Mouse (Mus musculus): ENCODE results near the gene Gltpd2.
A peak's percentile ranks its signal among the peaks of the same experiment; 100 is the strongest.
"Not testable (repeated sequence)": the region's sequence is repeated elsewhere in the genome, so short reads cannot be mapped to it uniquely, and the experiment has no call there.

Gltpd2 gene

DNA sequence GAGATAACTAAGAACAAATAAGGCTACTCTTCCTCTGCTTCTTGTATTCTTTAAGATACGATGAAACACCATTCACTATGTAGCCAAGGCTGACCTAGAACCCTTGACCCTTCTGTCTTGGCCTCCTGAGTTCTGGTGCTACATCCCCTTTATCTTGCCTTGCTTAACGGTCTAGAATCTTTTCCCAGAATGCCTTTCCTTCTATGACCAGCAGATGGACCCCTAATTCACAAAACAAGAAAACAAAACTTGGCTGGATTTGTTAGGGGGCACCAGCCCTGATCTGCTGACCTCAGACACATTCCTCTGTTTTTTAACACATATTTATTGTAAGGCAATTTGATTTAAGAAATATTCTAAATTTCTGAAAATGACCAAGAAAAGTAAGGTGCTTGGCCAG, 2.6 kb upstream of the Gltpd2 start:
- peak; percentile 63 for DNase-seq (ENCODE audit: low spot score)

DNA sequence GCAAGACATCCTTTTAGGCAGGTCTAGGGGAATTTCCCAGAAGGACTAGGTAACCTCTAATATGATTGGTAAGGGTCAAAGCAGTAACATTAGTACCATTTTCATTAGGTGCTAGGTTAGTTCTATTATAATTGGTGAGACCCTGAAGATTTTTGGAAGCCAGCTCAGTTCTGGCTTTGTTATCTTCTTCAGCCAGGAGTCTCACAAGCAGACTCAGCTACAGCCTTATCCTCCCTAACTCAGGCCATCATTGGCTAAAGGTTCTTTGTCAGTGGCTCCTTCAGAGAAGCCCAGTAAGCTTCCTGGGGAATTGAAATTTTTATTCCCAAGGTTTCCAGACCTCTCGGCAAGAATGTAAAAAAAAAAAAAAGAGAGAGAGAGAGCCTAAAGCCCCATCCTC, 560 bp upstream of the Gltpd2 start:
- DNase-seq (ENCODE audit: low spot score), result no peak

DNA sequence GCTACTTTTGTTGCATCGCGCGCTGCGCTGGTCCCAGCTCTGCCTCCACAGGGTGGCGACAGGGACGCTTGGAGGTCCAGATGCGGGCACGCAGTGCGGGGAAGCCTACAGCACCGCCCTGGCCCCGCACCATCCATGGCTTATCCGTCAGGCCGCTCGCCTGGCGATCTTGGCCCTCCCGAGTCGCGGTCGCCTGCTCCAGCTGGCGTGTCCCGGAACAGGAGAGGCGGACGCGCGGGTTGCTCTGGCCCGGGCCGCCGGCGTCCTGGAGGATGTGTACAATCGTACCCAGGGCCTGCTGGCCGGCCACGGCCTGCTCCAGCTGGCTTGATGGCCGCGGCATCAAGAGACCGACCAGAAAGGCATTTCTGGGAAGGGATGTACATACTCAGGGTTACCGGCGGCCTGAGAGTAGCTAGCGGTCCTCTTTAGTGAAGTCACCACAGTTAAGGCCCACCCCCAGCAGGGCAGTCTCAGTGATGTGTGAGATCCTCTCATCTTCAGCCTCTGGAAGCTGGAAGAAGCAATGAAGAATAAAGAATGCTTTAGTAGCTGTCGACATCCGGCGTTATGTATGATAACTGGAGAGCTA, 1.3 kb downstream of the Gltpd2 start:
- peak; percentile 64 for DNase-seq (ENCODE audit: low spot score)

DNA sequence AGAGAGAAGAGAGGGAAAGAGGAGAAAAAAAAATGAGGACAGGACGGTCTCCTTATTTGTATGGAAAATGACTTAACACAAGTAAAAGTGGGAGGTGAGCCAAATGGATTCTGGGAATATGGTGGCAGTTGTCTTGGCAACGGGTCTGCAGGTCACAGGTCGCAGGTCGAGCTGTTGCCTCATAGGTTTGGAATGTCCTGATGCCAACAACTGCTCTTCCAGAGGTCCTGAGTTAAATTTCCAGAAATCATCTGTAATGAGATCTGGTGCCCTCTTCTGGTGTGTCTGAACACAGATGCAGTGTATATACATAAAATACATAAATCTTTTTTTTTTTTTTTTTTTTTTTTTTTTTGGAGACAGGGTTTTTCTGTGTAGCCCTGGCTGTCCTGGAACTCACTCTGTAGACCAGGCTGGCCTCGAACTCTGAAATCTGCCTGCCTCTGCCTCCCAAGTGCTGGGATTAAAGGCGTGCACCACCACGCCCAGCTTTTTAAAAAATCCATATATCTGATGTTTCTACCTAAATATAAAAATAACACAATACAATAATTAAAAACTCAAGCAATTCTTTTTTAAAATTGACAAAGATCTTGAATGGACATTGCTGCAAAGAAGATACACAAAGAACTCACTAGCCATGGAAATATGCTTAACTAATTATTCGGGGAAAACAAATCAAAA, 4.5 kb downstream of the Gltpd2 start:
- DNase-seq (ENCODE audit: low spot score), result peak; percentile 76

- no peak for DNase-seq (ENCODE audit: low spot score)
Measured at GRCm38 (mm10) chr11:70524782-70525181, 5.8 kb downstream of the Gltpd2 start.

GRCm38 (mm10) chr11:70525184-70525678, 6.2 kb downstream of the Gltpd2 start, which contains the start of gene Psmb6:
Gene Psmb6, plus strand, starts transcription at chr11:70525367.
- peak; percentile 95 for DNase-seq (ENCODE audit: low spot score)

DNA sequence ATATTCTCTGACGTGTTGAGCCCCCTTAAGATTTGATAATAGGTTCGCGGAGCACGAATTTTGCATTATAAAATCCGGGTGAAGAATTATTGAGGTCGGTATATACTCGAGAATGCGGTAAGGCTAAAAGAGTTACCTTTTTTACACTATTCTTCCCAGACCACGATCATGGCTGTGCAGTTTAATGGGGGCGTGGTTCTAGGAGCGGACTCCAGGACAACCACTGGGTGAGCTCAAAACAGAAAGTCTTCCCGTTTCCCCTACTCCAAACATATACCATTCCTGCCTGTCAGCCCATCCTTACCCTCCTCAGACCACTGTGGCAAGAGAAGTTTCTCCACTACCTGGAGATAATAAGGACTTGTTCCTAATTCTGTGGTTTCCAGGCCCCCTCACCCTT, 6.7 kb downstream of the Gltpd2 start:
- DNase-seq (ENCODE audit: low spot score), result no peak

DNA sequence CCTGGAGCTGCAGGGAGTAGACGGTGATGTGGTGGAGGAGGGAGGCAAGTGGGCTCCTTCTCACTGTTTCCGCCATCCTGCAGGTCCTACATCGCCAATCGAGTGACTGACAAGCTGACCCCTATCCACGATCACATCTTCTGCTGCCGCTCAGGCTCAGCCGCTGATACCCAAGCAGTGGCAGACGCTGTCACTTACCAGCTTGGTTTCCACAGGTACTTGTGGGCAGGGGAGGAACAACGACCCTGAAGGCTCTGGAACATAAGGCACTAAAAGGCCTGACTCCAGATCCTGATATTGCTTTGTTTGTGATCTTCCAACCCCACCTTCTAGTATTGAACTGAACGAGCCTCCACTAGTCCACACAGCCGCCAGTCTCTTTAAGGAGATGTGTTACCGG, 7.2 kb downstream of the Gltpd2 start:
- DNase-seq (ENCODE audit: low spot score), result no peak

DNA sequence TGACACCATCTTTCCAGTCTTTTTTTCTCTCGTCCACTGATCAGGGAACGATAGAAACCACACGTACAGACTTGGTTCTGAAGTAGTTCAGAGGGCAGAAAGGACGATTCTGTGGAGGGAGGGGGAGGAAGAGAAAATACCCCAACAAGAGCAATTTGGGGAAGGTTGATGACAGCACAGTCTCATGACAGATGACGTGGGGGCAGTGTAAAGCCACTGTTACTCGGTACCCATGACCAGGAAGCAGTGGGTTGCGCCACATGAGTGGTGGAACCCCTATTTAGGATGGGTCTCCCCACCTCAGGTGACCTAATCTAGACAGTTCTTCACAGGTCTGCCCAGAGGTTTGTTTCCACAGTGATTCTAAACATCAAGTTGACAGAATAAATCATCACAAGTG, 9.6 kb downstream of the Gltpd2 start:
- no peak for DNase-seq (ENCODE audit: low spot score)

DNA sequence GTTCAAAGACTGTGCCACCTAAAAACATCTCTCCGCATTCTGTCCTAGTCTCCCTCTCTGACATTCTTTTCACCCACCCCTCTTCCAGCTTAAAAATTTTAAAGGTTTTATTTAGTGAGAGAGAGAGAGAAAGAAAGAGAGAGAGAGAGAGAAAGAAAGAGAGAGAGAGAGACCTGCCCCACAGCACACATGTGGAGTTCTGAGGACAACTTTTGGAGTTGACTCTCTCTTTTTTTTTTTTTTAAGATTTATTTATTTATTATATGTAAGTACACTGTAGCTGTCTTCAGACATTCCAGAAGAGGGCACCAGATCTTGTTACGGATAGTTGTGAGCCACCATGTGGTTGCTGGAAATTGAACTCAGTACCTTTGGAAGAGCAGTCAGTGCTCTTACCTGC, 12.1 kb downstream of the Gltpd2 start:
- DNase-seq (ENCODE audit: low spot score), result not testable (repeated sequence)

GRCm38 (mm10) chr11:70532839-70533238, 13.8 kb downstream of the Gltpd2 start, which contains the start of gene Gm40193:
Gene Gm40193, minus strand, starts transcription at chr11:70532939.
- no peak for DNase-seq (ENCODE audit: low spot score)

- DNase-seq (ENCODE audit: low spot score), result no peak
Measured at GRCm38 (mm10) chr11:70539423-70539822, 20.4 kb downstream of the Gltpd2 start.

DNA sequence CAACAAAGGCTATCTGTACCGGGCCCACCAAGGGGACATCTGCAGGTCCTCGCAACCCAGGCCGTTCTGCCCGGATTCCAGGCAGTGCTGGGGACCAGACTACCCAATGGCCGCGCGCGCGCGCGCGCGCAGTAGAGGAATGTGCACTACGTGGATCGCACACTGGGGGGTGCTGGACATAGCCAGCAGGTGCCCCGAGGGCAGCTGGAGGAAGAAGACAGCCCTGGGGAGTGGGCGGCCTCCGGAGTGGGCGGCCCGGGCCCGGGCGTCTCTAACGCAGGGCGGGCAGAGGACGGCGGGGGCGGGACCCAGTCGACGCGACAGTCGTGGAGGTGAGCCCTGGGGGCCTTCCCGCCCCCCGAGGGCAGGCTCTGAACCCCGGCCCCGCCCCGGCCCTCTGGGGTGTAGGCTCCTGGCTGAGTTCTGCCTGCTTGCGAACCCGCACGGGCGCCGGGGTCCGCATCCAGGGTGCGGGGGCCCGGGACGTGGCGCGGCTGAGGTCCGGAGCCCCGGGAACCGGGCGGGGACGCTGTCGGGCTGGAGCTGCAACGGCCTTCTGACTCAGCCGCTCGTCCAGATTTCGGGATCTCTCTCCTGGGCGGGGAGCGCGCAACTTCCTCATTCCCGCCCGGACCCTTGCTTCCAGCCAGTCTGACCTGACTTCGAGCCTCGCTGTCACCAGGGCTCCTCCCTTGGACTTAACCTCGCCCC, 21.0 kb downstream of the Gltpd2 start, which contains the start of gene Pld2:
TSS of gene Pld2 (plus strand) at position 188 of the 711 bp plus-strand sequence.
- peak; percentile 93 for DNase-seq (ENCODE audit: low spot score)

DNA sequence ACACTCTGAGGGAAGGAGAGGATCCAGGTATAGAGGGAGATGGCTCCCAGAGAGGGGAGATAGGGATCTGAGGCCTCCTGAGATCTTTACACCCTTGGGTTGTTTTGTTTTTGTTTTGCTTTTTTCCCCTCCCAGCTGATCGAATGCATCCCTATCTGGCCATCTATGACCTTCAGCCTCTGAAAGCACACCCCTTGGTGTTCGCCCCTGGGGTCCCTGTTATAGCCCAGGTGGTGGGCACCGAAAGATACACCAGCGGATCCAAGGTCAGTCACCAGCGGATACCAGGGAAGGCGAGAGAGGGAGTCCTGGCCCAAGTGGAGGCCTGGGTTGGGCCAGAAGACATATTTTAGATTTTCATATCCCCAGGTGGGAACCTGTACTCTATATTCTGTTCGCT, 21.9 kb downstream of the Gltpd2 start:
- no peak for DNase-seq (ENCODE audit: low spot score)

GRCm38 (mm10) chr11:70541415-70541814, 22.4 kb downstream of the Gltpd2 start:
- DNase-seq (ENCODE audit: low spot score), result no peak

GRCm38 (mm10) chr11:70544496-70544895, 25.5 kb downstream of the Gltpd2 start:
- no peak for DNase-seq (ENCODE audit: low spot score)

DNA sequence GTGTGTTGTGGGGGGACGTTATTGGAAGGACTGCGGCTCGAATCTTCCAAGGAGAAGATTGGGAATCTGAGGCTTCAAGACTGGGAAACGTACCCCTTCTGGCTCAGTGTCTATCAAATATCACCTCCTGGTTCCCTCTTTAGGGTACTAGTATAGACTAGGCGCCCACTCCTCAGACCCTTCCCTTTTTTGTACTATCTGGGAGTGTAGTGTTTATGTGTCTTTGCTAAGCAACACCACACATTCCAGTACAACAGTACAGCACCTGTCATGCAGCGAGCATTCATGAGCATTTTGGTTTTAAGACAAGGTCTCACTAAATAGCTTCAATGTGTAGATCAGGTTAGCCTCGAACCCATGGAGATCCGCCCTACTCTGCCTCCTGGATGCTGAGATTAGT, 32.5 kb downstream of the Gltpd2 start:
- no peak for DNase-seq (ENCODE audit: low spot score)

DNA sequence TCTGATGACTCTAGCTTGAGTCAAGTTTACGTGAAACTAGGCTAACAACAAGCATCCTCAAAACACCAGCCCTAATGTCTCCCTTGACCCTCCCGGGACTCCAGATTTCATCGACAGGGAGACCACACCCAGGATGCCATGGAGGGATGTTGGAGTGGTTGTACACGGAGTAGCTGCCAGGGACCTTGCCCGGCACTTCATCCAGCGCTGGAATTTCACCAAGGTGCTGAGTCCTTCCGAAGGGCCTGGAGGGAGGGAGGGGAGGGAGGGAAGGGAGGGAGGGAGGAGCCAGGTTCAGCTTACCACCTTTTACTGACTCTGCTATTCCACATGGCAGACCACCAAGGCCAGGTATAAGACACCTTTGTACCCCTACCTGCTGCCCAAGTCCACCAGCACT, 34.9 kb downstream of the Gltpd2 start:
- DNase-seq (ENCODE audit: low spot score), result no peak

GRCm38 (mm10) chr11:70557545-70557944, 38.5 kb downstream of the Gltpd2 start:
- DNase-seq (ENCODE audit: low spot score), result no peak

DNA sequence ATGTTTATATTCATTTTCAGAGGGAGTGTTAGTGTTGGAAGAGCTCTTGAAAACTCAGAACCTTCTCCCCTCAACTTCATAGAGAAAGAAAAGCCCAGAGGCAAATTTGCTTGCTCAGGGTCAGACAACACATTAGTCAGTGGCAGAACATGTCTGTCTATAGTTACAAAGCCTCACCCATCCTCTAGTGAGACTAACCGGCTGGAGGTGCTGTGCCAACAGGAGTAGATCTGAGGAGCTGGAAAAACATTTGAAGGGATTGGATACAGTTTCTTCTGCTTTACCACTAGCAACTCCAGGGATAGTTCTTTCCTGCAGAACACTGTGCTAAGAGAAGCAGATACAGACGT, 42.9 kb downstream of the Gltpd2 start:
- DNase-seq (ENCODE audit: low spot score), result no peak

DNA sequence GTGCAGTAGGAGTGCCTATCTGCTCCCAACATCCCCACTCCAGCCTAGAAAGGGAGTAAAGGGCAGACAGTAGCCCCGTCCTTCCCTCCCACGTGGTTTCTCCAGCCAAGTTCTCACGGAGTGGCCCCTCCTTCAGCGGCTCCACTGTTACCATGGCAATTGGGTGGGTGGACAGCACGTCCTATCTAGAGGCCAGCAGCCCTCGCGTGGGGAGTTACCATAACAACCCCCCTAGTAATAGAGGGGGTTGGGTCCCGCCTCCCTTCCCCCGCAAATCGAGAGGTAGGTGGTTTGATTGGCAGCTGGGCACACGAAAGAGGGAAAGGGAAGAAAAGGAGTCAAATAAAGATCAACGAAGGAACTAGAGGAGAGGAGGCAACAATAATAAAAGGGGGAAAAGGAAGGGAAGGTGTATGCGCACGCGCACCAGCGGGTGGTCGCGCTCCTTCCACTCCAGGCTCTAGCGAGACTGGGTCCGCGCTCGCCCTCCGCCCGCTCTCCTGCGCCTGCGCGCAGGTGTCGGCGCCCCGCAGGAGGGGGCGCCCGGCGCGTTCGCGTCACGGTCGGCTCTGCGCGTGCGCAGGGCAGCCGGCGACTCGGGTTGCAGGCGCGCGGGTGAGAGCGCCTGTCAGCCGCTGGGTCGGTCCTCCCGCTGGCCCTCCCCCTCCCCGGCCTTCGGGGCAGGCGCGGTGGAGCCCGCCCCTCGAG, 43.4 kb downstream of the Gltpd2 start, which contains the start of gene Mink1:
TSS of gene Mink1 (plus strand) at position 595 of the 708 bp plus-strand sequence.
- peak; percentile 89 for DNase-seq (ENCODE audit: low spot score)

GRCm38 (mm10) chr11:70562995-70563469, 44.0 kb downstream of the Gltpd2 start:
- no peak for DNase-seq (ENCODE audit: low spot score)
